Mouse (Mus musculus) hindbrain, embryonic 15.5 days (tissue): ENCODE data around the gene Tia1. TPM values are rescaled to one million over a fixed set of nuclear protein-coding genes. Genes with fewer than 3 reads are reported as not detected.
"Not testable (repeated sequence)": the region's sequence is repeated elsewhere in the genome, so short reads cannot be mapped to it uniquely, and the experiment has no call there.

Experiments used
- ATAC-seq: fragments of 200-750 bp; cut with Nextera tagmentation; 2 replicates; pipeline ENCODE4 v1.8.0; 2017; ENCODE audit warnings: low read depth, moderate number of reproducible peaks, moderate TSS enrichment; ENCODE audit not compliant: low FRiP score
- H3K27ac ChIP-seq: fragments of 300-500 bp; sonication (generic); replicated peaks from 2 replicates; pipeline ENCODE4 v1.5.1; 2015; ENCODE audit warnings: mild to moderate bottlenecking, inconsistent platforms
- H3K27me3 ChIP-seq: fragments of 300-500 bp; sonication (generic); 2 replicates; pipeline ENCODE4 v1.6.1; 2015; ENCODE audit warnings: control low read depth, inconsistent platforms
- H3K36me3 ChIP-seq: fragments of 300-500 bp; sonication (generic); 2 replicates; pipeline ENCODE4 v1.6.1; 2015; ENCODE audit warnings: control low read depth, inconsistent platforms
- H3K4me1 ChIP-seq: fragments of 300-500 bp; sonication (generic); replicated peaks from 2 replicates; pipeline ENCODE4 v1.6.1; 2015; ENCODE audit warnings: control low read depth, inconsistent platforms
- H3K4me2 ChIP-seq: fragments of 300-500 bp; sonication (generic); 2 replicates; pipeline ENCODE4 v1.6.1; 2015; ENCODE audit warnings: moderate library complexity, mild to moderate bottlenecking, inconsistent platforms
- H3K4me3 ChIP-seq: fragments of 300-500 bp; sonication (generic); 2 replicates; pipeline ENCODE4 v1.5.1; 2015; ENCODE audit warnings: mild to moderate bottlenecking, inconsistent platforms
- H3K9ac ChIP-seq: fragments of 300-500 bp; sonication (generic); 2 replicates; pipeline ENCODE4 v1.6.1; 2015; ENCODE audit warnings: inconsistent platforms
- H3K9me3 ChIP-seq: fragments of 300-500 bp; sonication (generic); 2 replicates; pipeline ENCODE4 v1.6.1; 2016; ENCODE audit warnings: control low read depth, inconsistent platforms
- WGBS: fragments of 180-500 bp; shearing (Covaris S2); methylation state at CpG from one replicate; pipeline ENCODE4 v1.1.7; 2015; 5-methylcytosine and 5-hydroxymethylcytosine counted together
- polyA plus RNA-seq: library from polyadenylated mRNA; unstranded; fragments of >200 nt; fragmentation: Nextera tagmentation; extraction: Ambion mirVana; gene quantifications from 2 replicates; pipeline ENCODE4 v1.2.1, GENCODE M21; 2015

Tia1 gene
- polyA plus RNA-seq, 1 experiment from 2014 or later, result 283 TPM

DNA sequence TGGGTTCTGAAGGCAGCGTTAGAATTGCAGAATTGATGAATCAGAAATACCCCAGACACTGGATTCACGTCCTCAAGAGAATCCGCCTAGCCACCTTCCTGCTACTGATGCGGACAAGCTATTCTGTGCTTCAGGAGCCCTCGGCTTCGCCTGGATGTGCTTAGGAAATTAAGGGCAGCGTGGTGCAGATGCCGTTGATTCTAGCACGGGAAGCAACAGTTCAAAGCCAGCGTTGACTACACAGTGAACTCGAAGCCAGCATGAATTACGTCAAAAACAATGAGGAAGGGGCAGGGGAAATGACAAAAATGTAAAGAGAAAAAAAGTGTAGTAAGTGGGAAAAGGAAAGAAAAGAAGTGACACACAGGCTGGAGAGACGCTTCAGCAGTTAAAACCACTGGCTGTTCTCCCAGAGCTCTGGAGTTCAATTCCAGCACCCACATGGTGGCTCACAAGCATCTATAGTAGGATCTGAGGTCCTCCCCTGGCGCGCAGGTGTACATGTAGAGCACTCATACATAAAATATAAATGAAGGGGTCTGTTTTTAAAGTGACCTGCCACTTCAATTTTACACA lies 33.2 kb upstream of the Tia1 start, which contains the start of gene Snrpg:
Gene Snrpg (plus strand): TSS at position 541 of the 576 bp plus-strand sequence.
- Histone ChIP-seq H3K9me3 (no peaks in the 10 kb centered on the region), H3K4me2 (peak within 1 kb of the TSS; percentile 73), H3K9ac (peak within 1 kb of the TSS; percentile 83), H3K36me3 (0 out of 2 replicates have a peak, but pooled peaks cover 2% of the 10 kb centered on the region), H3K4me3 (peak within 1 kb of the TSS; percentile 74), H3K27ac (peak within 1 kb of the TSS; percentile 95), H3K27me3 (no peaks in the 10 kb centered on the region), H3K4me1 (peaks cover 39% of the 10 kb centered on the region)
- 13% methylated on average over 15 of the region's 15 CpGs for WGBS
- peak; percentile 72 for ATAC-seq

GRCm38 (mm10) chr6:86371340-86371911 lies 32.6 kb upstream of the Tia1 start:
- under 1% methylated on average over 50 of the region's 50 CpGs for WGBS
- ATAC-seq, result peak; percentile 97

DNA sequence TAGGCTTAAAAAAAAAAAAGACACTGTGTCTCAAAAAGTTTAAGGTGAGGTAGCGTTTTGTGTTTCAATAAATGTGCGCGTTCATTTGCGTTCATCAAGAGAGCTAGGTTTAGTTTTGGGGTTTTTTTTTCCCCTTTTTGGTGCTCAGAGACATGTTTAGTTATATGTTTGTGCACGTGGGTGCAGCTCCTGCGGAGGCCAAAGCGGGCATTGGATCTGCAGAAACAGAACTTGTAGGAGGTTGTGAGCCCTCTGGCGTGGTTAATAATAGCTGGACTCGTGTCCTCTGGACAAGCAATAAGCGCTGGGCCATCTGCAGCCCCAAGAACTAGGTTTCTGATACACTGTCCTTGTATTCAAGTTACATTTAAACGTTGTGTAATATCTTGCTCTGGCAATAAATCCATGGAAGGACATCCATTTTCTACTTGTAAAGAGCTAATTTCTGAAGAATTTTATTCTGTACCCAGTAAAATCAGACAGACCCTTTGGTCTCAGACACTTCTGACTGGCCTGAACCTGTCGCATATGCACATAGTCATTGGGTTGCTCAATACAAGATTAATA lies 32.0 kb upstream of the Tia1 start:
- peak overlapping the region; percentile 73 for H3K4me2 ChIP-seq
- no peaks in the 10 kb centered on the region for H3K9me3 ChIP-seq
- H3K4me3 ChIP-seq, result peak overlapping the region; percentile 74
- peak overlapping the region; percentile 83 for H3K9ac ChIP-seq
- 4% methylated on average over 12 of the region's 12 CpGs for WGBS
- peaks cover 29% of the 10 kb centered on the region for H3K4me1 ChIP-seq
- no peaks in the 10 kb centered on the region for H3K27me3 ChIP-seq
- H3K36me3 ChIP-seq, result peaks cover 11% of the 10 kb centered on the region
- peak overlapping the region; percentile 95 for H3K27ac ChIP-seq
- ATAC-seq, result no peak

More at GRCm38 (mm10) chr6:86371340-86371911, 32.6 kb upstream of the Tia1 start:
- Histone ChIP-seq H3K4me1 (peaks cover 35% of the 10 kb centered on the region), H3K9me3 (no peaks in the 10 kb centered on the region), H3K4me3 (peak overlapping the region; percentile 74), H3K27ac (peak overlapping the region; percentile 95), H3K27me3 (no peaks in the 10 kb centered on the region), H3K4me2 (peak overlapping the region; percentile 73), H3K9ac (peak overlapping the region; percentile 83), H3K36me3 (peaks cover 6% of the 10 kb centered on the region)

DNA sequence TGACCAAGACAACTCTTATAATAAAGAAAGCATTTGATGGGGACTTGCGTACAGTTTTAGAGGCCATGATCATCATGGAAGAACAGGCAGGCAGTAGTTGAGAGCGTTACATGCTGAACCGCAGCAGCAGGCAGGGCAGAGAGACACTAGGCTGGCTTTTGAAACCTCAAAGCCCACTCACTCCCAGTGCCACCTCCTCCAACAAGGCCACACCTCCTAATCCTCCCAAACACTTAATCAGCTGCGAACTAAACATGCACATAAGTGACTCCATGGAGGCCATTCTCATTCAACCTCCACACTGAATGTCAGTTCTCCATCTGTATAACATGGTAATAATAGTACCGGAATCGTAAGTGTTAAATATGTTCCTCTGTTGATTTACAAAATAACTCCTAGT lies 30.5 kb upstream of the Tia1 start:
- H3K9me3 ChIP-seq, result no peaks in the 10 kb centered on the region
- no peak overlapping the region for H3K27ac ChIP-seq
- ATAC-seq, result no peak
- no peak overlapping the region for H3K9ac ChIP-seq
- peaks cover 24% of the 10 kb centered on the region for H3K36me3 ChIP-seq
- no peaks in the 10 kb centered on the region for H3K27me3 ChIP-seq
- H3K4me1 ChIP-seq, result peaks cover 27% of the 10 kb centered on the region
- no peak overlapping the region for H3K4me3 ChIP-seq
- 94% methylated on average over 6 of the region's 6 CpGs for WGBS
- no peak overlapping the region for H3K4me2 ChIP-seq

GRCm38 (mm10) chr6:86378341-86378740 lies 25.7 kb upstream of the Tia1 start:
- peaks cover 36% of the 10 kb centered on the region for H3K36me3 ChIP-seq
- H3K9ac ChIP-seq, result no peak overlapping the region
- H3K27me3 ChIP-seq, result no peaks in the 10 kb centered on the region
- no peak overlapping the region for H3K4me2 ChIP-seq
- no peak overlapping the region for H3K27ac ChIP-seq
- H3K4me1 ChIP-seq, result peaks cover 3% of the 10 kb centered on the region
- no peaks in the 10 kb centered on the region for H3K9me3 ChIP-seq
- WGBS, result 92% methylated on average over 3 of the region's 3 CpGs
- ATAC-seq, result no peak
- H3K4me3 ChIP-seq, result no peak overlapping the region

GRCm38 (mm10) chr6:86380112-86380511 lies 23.9 kb upstream of the Tia1 start:
- H3K4me1 ChIP-seq, H3K27ac ChIP-seq, H3K4me2 ChIP-seq, H3K27me3 ChIP-seq, H3K9me3 ChIP-seq, H3K9ac ChIP-seq, H3K4me3 ChIP-seq, ATAC-seq: not testable (repeated sequence)
- peaks cover 36% of the 10 kb centered on the region for H3K36me3 ChIP-seq
- WGBS, result 73% methylated on average over 8 of the region's 8 CpGs

- Histone ChIP-seq H3K36me3 (peaks cover 34% of the 10 kb centered on the region), H3K27me3 (no peaks in the 10 kb centered on the region), H3K4me2 (no peak overlapping the region), H3K9me3 (no peaks in the 10 kb centered on the region), H3K4me1 (no peaks in the 10 kb centered on the region), H3K9ac (no peak overlapping the region), H3K27ac (no peak overlapping the region), H3K4me3 (no peak overlapping the region)
- ATAC-seq, result no peak
These were observed 21.5 kb upstream of the Tia1 start for GRCm38 (mm10) chr6:86382551-86382950.

GRCm38 (mm10) chr6:86383370-86383769 lies 20.6 kb upstream of the Tia1 start:
- Histone ChIP-seq H3K27me3 (no peaks in the 10 kb centered on the region), H3K4me1 (no peaks in the 10 kb centered on the region), H3K36me3 (peaks cover 34% of the 10 kb centered on the region), H3K9me3 (no peaks in the 10 kb centered on the region), H3K4me3 (no peak overlapping the region), H3K9ac (no peak overlapping the region), H3K27ac (no peak overlapping the region), H3K4me2 (no peak overlapping the region)
- WGBS, result 54% methylated on average over 16 of the region's 16 CpGs
- no peak for ATAC-seq

DNA sequence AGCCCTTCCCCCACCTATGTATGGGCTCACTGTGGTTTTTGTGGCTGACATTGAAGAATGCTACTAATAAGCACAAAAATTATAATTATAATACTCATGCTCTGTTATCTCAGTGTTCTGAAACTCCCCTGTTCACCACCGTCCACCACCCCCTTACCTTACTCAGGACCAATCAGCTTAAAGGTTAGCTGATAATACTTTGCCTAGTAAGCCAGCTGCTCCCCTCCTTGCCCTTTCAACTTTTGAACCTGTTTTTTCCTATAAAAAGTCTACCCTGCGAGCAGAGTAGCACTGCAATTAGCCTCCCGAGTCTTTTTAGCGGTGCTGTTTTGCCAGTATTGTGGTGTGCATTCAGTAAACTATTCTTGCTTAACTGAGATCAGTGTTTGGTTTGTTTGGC lies 19.3 kb upstream of the Tia1 start:
- H3K4me1 ChIP-seq, result no peaks in the 10 kb centered on the region
- H3K27ac ChIP-seq, result no peak overlapping the region
- peaks cover 36% of the 10 kb centered on the region for H3K36me3 ChIP-seq
- no peaks in the 10 kb centered on the region for H3K27me3 ChIP-seq
- ATAC-seq, result no peak
- WGBS, result 73% methylated on average over 4 of the region's 4 CpGs
- no peak overlapping the region for H3K9ac ChIP-seq
- no peak overlapping the region for H3K4me2 ChIP-seq
- no peaks in the 10 kb centered on the region for H3K9me3 ChIP-seq
- H3K4me3 ChIP-seq, result no peak overlapping the region

DNA sequence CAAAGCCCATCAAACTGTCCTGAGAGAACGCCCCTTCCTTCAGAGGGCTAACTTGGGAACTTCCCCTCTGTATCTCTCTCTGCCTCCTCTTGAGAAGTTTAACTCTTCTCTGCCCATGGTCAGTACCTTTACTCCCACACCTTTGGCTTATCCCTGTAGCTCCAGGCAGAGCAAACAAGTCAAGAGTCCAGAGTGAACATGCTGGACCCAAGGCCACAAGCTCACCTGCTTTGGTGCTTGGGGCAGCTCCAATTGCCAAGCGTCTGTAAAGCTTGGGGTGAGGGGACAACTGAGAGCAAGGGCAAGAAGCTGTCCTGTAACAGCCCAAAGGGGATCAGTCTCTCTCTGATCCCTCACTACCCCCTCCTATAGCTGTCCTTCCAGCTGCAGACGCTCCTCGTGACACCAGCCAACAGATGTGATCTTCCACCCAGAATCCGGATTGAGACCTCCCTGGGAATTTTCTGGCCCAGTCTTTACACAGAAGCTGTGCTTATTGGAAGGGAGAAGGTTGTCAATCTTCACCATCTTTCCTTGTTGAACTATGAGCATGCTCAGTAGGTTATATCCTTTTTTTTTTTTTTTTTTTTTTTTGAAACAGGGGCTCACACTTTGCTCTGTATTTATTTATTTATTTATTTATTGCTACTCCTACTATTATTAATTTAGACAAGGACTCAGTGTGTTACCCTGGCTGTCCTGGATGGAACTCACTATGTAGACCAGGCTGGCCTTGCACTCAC lies 18.5 kb upstream of the Tia1 start:
- H3K36me3 ChIP-seq, result peaks cover 41% of the 10 kb centered on the region
- WGBS, result 89% methylated on average over 5 of the region's 5 CpGs

GRCm38 (mm10) chr6:86387313-86387712 lies 16.7 kb upstream of the Tia1 start:
- H3K4me2 ChIP-seq, result no peak overlapping the region
- no peak overlapping the region for H3K4me3 ChIP-seq
- no peaks in the 10 kb centered on the region for H3K4me1 ChIP-seq
- no peaks in the 10 kb centered on the region for H3K9me3 ChIP-seq
- H3K27ac ChIP-seq, result no peak overlapping the region
- H3K9ac ChIP-seq, result no peak overlapping the region
- WGBS, result 78% methylated on average over 12 of the region's 12 CpGs
- no peaks in the 10 kb centered on the region for H3K27me3 ChIP-seq
- no peak for ATAC-seq
- peaks cover 57% of the 10 kb centered on the region for H3K36me3 ChIP-seq

More for the DNA sequence above, 18.5 kb upstream of the Tia1 start:
- Histone ChIP-seq H3K9ac (no peak overlapping the region), H3K9me3 (no peaks in the 10 kb centered on the region), H3K4me3 (no peak overlapping the region), H3K27ac (no peak overlapping the region), H3K4me2 (no peak overlapping the region), H3K4me1 (no peaks in the 10 kb centered on the region), H3K27me3 (no peaks in the 10 kb centered on the region)
- peak; percentile 17; the same call in 1 of the 2 replicates for ATAC-seq

DNA sequence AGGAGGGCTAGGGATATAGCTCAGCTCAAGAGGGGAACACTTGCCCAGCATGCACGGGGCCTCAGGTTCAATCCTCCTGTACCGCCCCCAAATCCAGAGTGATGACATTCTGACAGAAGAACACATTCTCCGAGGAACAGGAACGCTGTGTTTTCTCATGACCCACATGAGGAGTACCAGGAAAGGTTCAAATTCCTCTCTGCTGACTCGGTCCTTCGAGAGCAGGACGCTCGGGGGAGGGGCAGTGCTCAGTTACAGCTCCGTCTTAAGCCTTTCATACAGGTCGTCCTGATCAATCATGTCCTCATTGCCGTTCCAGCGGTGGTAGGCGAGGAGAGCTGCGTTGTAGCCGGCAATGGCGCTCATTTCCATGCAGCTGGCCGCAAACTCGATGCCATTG lies 15.6 kb upstream of the Tia1 start:
- Histone ChIP-seq H3K27ac (no peak overlapping the region), H3K4me3 (no peak overlapping the region), H3K9ac (no peak overlapping the region), H3K27me3 (no peaks in the 10 kb centered on the region), H3K9me3 (no peaks in the 10 kb centered on the region), H3K4me2 (no peak overlapping the region), H3K4me1 (no peaks in the 10 kb centered on the region), H3K36me3 (peaks cover 57% of the 10 kb centered on the region)
- no peak for ATAC-seq
- WGBS, result 82% methylated on average over 18 of the region's 18 CpGs
